Mouse (Mus musculus) telencephalon, adult 2 months (tissue): ENCODE data around the gene Adcy1.
A peak's percentile ranks its signal among the peaks of the same experiment; 100 is the strongest.

Experiments
- DNase-seq: peaks from one replicate; pipeline ENCODE4 v3.0.0-alpha.2; 2011; ENCODE audit warnings: low read depth, low spot score

Gene Adcy1

GRCm38 (mm10) chr11:7063001-7063584 is at the start of gene Adcy1:
Adcy1 (plus strand) TSS chr11:7063489.
- DNase-seq: no peak

- peak; percentile 74 for DNase-seq
Measured at GRCm38 (mm10) chr11:7016907-7017306, 46.4 kb upstream of the Adcy1 start.

GRCm38 (mm10) chr11:7018078-7018477 is 45.2 kb upstream of the Adcy1 start:
- peak; percentile 67 for DNase-seq

GRCm38 (mm10) chr11:7019006-7019525 is 44.2 kb upstream of the Adcy1 start:
- no peak for DNase-seq

GRCm38 (mm10) chr11:7033063-7033462 is 30.2 kb upstream of the Adcy1 start:
- DNase-seq: no peak

GRCm38 (mm10) chr11:7039722-7040121 is 23.6 kb upstream of the Adcy1 start:
- DNase-seq: no peak

GRCm38 (mm10) chr11:7040801-7041200 is 22.5 kb upstream of the Adcy1 start:
- DNase-seq: no peak

GRCm38 (mm10) chr11:7047176-7047575 is 16.1 kb upstream of the Adcy1 start:
- DNase-seq: no peak

- DNase-seq: no peak
Measured at GRCm38 (mm10) chr11:7047584-7047983, 15.7 kb upstream of the Adcy1 start.

GRCm38 (mm10) chr11:7053710-7054109 is 9.6 kb upstream of the Adcy1 start:
- no peak for DNase-seq

GRCm38 (mm10) chr11:7054662-7055265 is 8.5 kb upstream of the Adcy1 start:
- no peak for DNase-seq

GRCm38 (mm10) chr11:7055455-7056017 is 7.8 kb upstream of the Adcy1 start:
- peak; percentile 72 for DNase-seq

- DNase-seq: no peak
Measured at GRCm38 (mm10) chr11:7056121-7056520, 7.2 kb upstream of the Adcy1 start.

GRCm38 (mm10) chr11:7057781-7058180 is 5.5 kb upstream of the Adcy1 start:
- DNase-seq: no peak

GRCm38 (mm10) chr11:7061961-7062360 is 1.3 kb upstream of the Adcy1 start:
- no peak for DNase-seq

- DNase-seq: no peak
Measured at GRCm38 (mm10) chr11:7062566-7062965, 723 bp upstream of the Adcy1 start.

GRCm38 (mm10) chr11:7063681-7064267 is 485 bp downstream of the Adcy1 start:
- no peak for DNase-seq

- no peak for DNase-seq
Measured at GRCm38 (mm10) chr11:7064484-7065185, 1.3 kb downstream of the Adcy1 start.

GRCm38 (mm10) chr11:7065388-7065787 is 2.1 kb downstream of the Adcy1 start:
- no peak for DNase-seq

- no peak for DNase-seq
Measured at GRCm38 (mm10) chr11:7065876-7066275, 2.6 kb downstream of the Adcy1 start.

- no peak for DNase-seq
Measured at GRCm38 (mm10) chr11:7067263-7067662, 4.0 kb downstream of the Adcy1 start.
